ENCODE assay signal across 11 mouse cellular contexts in the genomic region with DNA sequence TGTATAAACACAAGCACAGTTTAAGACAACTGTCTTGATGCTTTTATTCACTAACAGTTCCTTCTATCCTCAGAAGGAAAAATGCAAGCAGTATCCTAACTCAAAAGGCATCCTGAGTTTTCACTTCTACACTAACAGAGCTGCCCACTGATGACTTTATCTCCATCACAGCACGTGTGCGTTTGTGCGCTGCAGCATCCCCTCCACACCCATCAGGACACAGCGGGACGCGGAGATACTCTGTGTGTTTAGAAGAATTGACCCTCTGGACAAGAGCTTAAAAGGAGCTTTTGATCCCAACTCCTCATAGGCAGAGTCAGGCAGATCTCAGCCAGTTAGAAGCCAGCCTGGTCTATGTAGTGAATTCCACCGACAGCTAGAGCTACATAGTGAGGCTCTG. TPM values are rescaled to one million over a fixed set of nuclear protein-coding genes. Genes with fewer than 3 reads are reported as not detected.
A peak's percentile ranks its signal among the peaks of the same experiment; 100 is the strongest.
DNase-seq lines count a peak whose midpoint lies in the region; ATAC-seq and TF ChIP-seq lines count a peak whose summit lies in the region.
"Had no signal": no experiment of that assay in that cellular context is flagged by ENCODE, and none has a peak within 500 bp of the region (broad histone marks: within the 10 kb centered on the region; RNA-seq: fewer than 3 reads in every experiment).

No protein-coding gene starts in this region.

- no peak overlapping the region for H3K27ac ChIP-seq in testis, adult 2 months (ENCODE audit: control insufficient read depth, insufficient read depth, low read depth, low read length)
- no peak overlapping the region for H3K27ac ChIP-seq in hindbrain, embryonic 13.5 days
- no peak overlapping the region for H3K27ac ChIP-seq in liver, embryonic 15.5 days (replicated peaks)
- H3K27ac ChIP-seq: stomach, embryonic 15.5 days had no signal

- H3K9ac ChIP-seq in hindbrain, embryonic 13.5 days: no peak overlapping the region
- no peak overlapping the region for H3K9ac ChIP-seq in liver, embryonic 15.5 days
- H3K9ac ChIP-seq: stomach, embryonic 15.5 days had no signal

- peaks cover 4% of the 10 kb centered on the region for H3K4me1 ChIP-seq in testis, adult 2 months (ENCODE audit: control insufficient read depth, insufficient read depth, low read length)
- H3K4me1 ChIP-seq in hindbrain, embryonic 13.5 days (replicated peaks): peaks cover 27% of the 10 kb centered on the region
- peaks cover 42% of the 10 kb centered on the region for H3K4me1 ChIP-seq in liver, embryonic 15.5 days (replicated peaks)
- H3K4me1 ChIP-seq: stomach, embryonic 15.5 days had no signal

- DNase-seq in testis, postnatal 14 days (ENCODE audit: low spot score): no peak
- no peak for DNase-seq in right cerebral cortex, postnatal 36 days (ENCODE audit: low spot score in 2 of 2)
- no peak for DNase-seq in kidney, postnatal 36 days
- DNase-seq in retina, embryonic 14.5 days (ENCODE audit: low spot score): no peak
- DNase-seq: embryo, embryonic 11 days; lung, adult 18-20 months had no signal

- H3K27me3 ChIP-seq in testis, adult 2 months (ENCODE audit: control insufficient read depth, insufficient read depth, low read length): no peaks in the 10 kb centered on the region
- no peaks in the 10 kb centered on the region for H3K27me3 ChIP-seq in hindbrain, embryonic 13.5 days
- H3K27me3 ChIP-seq in liver, embryonic 15.5 days: peaks cover 30% of the 10 kb centered on the region
- H3K27me3 ChIP-seq: stomach, embryonic 15.5 days had no signal

- no peak for ATAC-seq in hindbrain, embryonic 13.5 days (ENCODE audit: low FRiP score)
- ATAC-seq in liver, embryonic 15.5 days (ENCODE audit: insufficient read depth): no peak
- ATAC-seq: intestine, embryonic 16.5 days had no signal

- WGBS in hindbrain, embryonic 13.5 days: 68% methylated on average over 7 of the region's 7 CpGs
- 30% methylated on average over 7 of the region's 7 CpGs for WGBS in liver, embryonic 15.5 days (ENCODE audit: insufficient replicate concordance)

- H3K4me3 ChIP-seq in testis, adult 2 months (ENCODE audit: control insufficient read depth, low read depth, low read length): peak overlapping the region; percentile 54
- H3K4me3 ChIP-seq in hindbrain, embryonic 13.5 days: peak overlapping the region; percentile 92
- no peak overlapping the region for H3K4me3 ChIP-seq in liver, embryonic 15.5 days (replicated peaks)
- H3K4me3 ChIP-seq: stomach, embryonic 15.5 days had no signal

- no peak for TF ChIP-seq CTCF in testis, adult 2 months (IDR thresholded peaks at IDR 0.05; ENCODE audit: control insufficient read depth, insufficient read depth, insufficient replicate concordance, low read depth, low read length)

- no peaks in the 10 kb centered on the region for H3K9me3 ChIP-seq in hindbrain, embryonic 13.5 days
- no peaks in the 10 kb centered on the region for H3K9me3 ChIP-seq in liver, embryonic 15.5 days (replicated peaks)
- H3K9me3 ChIP-seq: stomach, embryonic 15.5 days had no signal

- H3K4me2 ChIP-seq in hindbrain, embryonic 13.5 days: peak overlapping the region; percentile 70
- H3K4me2 ChIP-seq in liver, embryonic 15.5 days: peak overlapping the region; percentile 99
- H3K4me2 ChIP-seq: stomach, embryonic 15.5 days had no signal

- H3K36me3 ChIP-seq in testis, adult 2 months (ENCODE audit: control insufficient read depth, insufficient read depth, low read length): no peaks in the 10 kb centered on the region
- no peaks in the 10 kb centered on the region for H3K36me3 ChIP-seq in hindbrain, embryonic 13.5 days
- H3K36me3 ChIP-seq in liver, embryonic 15.5 days (replicated peaks): no peaks in the 10 kb centered on the region
- H3K36me3 ChIP-seq: stomach, embryonic 15.5 days had no signal

- TF ChIP-seq POLR2A in testis, adult 2 months (IDR thresholded peaks at IDR 0.05; ENCODE audit: control insufficient read depth, low read depth, low read length): no peak

RNA-seq across cellular contexts. Expression of a gene that starts 2.0 kb away (rescaled TPM):
- polyA plus RNA-seq in testis, adult 2 months (2012; rRNA removed): 123 and 132 TPM in 2 replicates
- polyA plus RNA-seq in hindbrain, embryonic 13.5 days (2015; fragmentation: Nextera tagmentation; extraction: Ambion mirVana): 118 TPM in 2 replicates
- polyA plus RNA-seq in liver, embryonic 15.5 days (2015; fragmentation: Nextera tagmentation; extraction: Ambion mirVana): 12.1 and 14.7 TPM in 2 replicates
